Mouse (Mus musculus): ENCODE data around the gene Trit1. TPM values are rescaled to one million over a fixed set of nuclear protein-coding genes. Genes with fewer than 3 reads are reported as not detected.

Trit1 gene
- total and polyA plus RNA-seq, 2 experiments from 2014 or later: 16.2 to 17.3 TPM

GRCm38 (mm10) chr4:123043858-123044257 is 27.5 kb downstream of the Trit1 start:
- WGBS: 63% methylated on average over 1 of the region's 1 CpGs
- H3K4me3 ChIP-seq (ENCODE audit: low read depth, low read length): no peak overlapping the region
- H3K9me3 ChIP-seq (ENCODE audit: low read length): no peaks in the 10 kb centered on the region

DNA sequence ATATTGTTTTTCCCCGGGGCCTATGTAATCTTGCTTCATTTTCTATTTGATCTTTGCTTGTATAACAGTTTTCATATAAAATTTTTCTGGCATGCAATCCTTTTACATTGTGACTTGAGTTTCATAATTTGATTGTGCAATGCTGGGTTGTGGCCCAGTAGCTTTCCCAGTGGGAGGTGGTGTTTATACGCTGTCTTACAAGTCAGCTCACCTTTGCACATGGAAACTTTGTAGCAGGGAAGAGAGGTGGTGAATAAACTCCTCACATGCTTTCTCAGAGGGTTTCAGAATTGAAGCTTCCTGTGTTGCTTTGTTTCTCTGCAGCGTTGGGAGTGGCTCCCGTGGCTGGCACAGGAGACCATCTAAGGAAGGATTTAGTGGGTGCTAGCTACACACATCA is 28.4 kb downstream of the Trit1 start:
- Histone ChIP-seq H3K36me3 (ENCODE audit: insufficient read depth, low read length) (peaks cover 13% of the 10 kb centered on the region), H3K9me3 (ENCODE audit: low read length) (no peaks in the 10 kb centered on the region), H3K4me3 (ENCODE audit: low read depth, low read length) (no peak overlapping the region), H3K4me1 (ENCODE audit: insufficient read depth, low read length) (no peaks in the 10 kb centered on the region), H3K9ac (replicated peaks; ENCODE audit: low read length, poor library complexity, severe bottlenecking) (no peak overlapping the region), H3K27me3 (ENCODE audit: insufficient read depth, low read length) (no peaks in the 10 kb centered on the region), H3K4me2 (ENCODE audit: low read depth, low read length, poor library complexity, severe bottlenecking) (no peak overlapping the region), H3K27ac (ENCODE audit: low read depth, low read length) (no peak overlapping the region)
- no peak for TF ChIP-seq CTCF (IDR thresholded peaks at IDR 0.05)
- WGBS: 84% methylated on average over 4 of the region's 4 CpGs
- DNase-seq (ENCODE audit: low spot score) (no peak), ATAC-seq (ENCODE audit: low FRiP score) (no peak)

More at GRCm38 (mm10) chr4:123043858-123044257, 27.5 kb downstream of the Trit1 start:
- DNase-seq (ENCODE audit: low spot score) (no peak), ATAC-seq (ENCODE audit: low FRiP score) (no peak)
- Histone ChIP-seq H3K27ac (ENCODE audit: low read depth, low read length) (no peak overlapping the region), H3K36me3 (ENCODE audit: insufficient read depth, low read length) (peaks cover 20% of the 10 kb centered on the region), H3K27me3 (ENCODE audit: insufficient read depth, low read length) (no peaks in the 10 kb centered on the region), H3K4me1 (ENCODE audit: insufficient read depth, low read length) (no peaks in the 10 kb centered on the region), H3K9ac (replicated peaks; ENCODE audit: low read length, poor library complexity, severe bottlenecking) (no peak overlapping the region), H3K4me2 (ENCODE audit: low read depth, low read length, poor library complexity, severe bottlenecking) (no peak overlapping the region)
- TF ChIP-seq CTCF (IDR thresholded peaks at IDR 0.05): no peak

- Histone ChIP-seq H3K27ac (ENCODE audit: low read depth, low read length) (peak overlapping the region; percentile 26; the same call in 1 of the 2 replicates), H3K27me3 (ENCODE audit: insufficient read depth, low read length) (no peaks in the 10 kb centered on the region), H3K4me3 (ENCODE audit: low read depth, low read length) (no peak overlapping the region), H3K4me1 (ENCODE audit: insufficient read depth, low read length) (no peaks in the 10 kb centered on the region), H3K4me2 (ENCODE audit: low read depth, low read length, poor library complexity, severe bottlenecking) (no peak overlapping the region), H3K9ac (replicated peaks; ENCODE audit: low read length, poor library complexity, severe bottlenecking) (no peak overlapping the region), H3K36me3 (ENCODE audit: insufficient read depth, low read length) (peaks cover 19% of the 10 kb centered on the region), H3K9me3 (ENCODE audit: low read length) (no peaks in the 10 kb centered on the region)
- DNase-seq (ENCODE audit: low spot score) (no peak), ATAC-seq (ENCODE audit: low FRiP score) (no peak)
- TF ChIP-seq CTCF (IDR thresholded peaks at IDR 0.05): no peak
- WGBS: 74% methylated on average over 3 of the region's 3 CpGs
These were observed 29.9 kb downstream of the Trit1 start for GRCm38 (mm10) chr4:123046300-123046699.

- Histone ChIP-seq H3K27ac (ENCODE audit: low read depth, low read length) (no peak overlapping the region), H3K27me3 (ENCODE audit: insufficient read depth, low read length) (no peaks in the 10 kb centered on the region), H3K4me3 (ENCODE audit: low read depth, low read length) (no peak overlapping the region), H3K4me1 (ENCODE audit: insufficient read depth, low read length) (no peaks in the 10 kb centered on the region), H3K4me2 (ENCODE audit: low read depth, low read length, poor library complexity, severe bottlenecking) (no peak overlapping the region), H3K36me3 (ENCODE audit: insufficient read depth, low read length) (peaks cover 37% of the 10 kb centered on the region), H3K9me3 (ENCODE audit: low read length) (no peaks in the 10 kb centered on the region), H3K9ac (replicated peaks; ENCODE audit: low read length, poor library complexity, severe bottlenecking) (no peak overlapping the region)
- DNase-seq (ENCODE audit: low spot score): peak; percentile 91
- 30% methylated on average over 5 of the region's 5 CpGs for WGBS
- ATAC-seq (ENCODE audit: low FRiP score): peak; percentile 64; the same call in 1 of the 2 replicates
- no peak for TF ChIP-seq CTCF (IDR thresholded peaks at IDR 0.05)
These were observed 34.3 kb downstream of the Trit1 start for GRCm38 (mm10) chr4:123050681-123051211.

DNA sequence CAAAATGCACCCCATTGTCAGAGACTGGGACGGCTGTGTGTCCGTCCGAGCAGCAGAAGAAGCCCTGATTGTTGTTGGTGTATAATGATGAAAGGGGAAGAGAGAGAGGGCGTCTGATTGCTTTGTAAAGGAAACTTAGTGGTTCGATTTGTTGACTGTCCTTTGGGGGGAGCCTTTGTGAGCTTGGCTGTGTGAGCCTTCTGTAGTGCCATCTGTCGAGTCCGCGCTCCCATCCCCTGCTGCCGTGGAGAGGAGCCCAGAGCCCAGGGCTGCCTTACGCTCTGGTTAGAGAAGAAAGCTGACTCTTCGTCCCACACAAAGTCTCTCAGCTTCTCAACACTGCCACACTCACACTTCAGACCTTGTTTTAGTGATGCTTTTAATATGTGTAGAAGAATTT is 36.8 kb downstream of the Trit1 start:
- Histone ChIP-seq H3K4me1 (ENCODE audit: insufficient read depth, low read length) (no peaks in the 10 kb centered on the region), H3K4me2 (ENCODE audit: low read depth, low read length, poor library complexity, severe bottlenecking) (no peak overlapping the region), H3K36me3 (ENCODE audit: insufficient read depth, low read length) (peaks cover 42% of the 10 kb centered on the region), H3K27me3 (ENCODE audit: insufficient read depth, low read length) (no peaks in the 10 kb centered on the region), H3K9ac (replicated peaks; ENCODE audit: low read length, poor library complexity, severe bottlenecking) (no peak overlapping the region), H3K27ac (ENCODE audit: low read depth, low read length) (peak overlapping the region; percentile 26; the same call in 1 of the 2 replicates), H3K4me3 (ENCODE audit: low read depth, low read length) (no peak overlapping the region), H3K9me3 (ENCODE audit: low read length) (no peaks in the 10 kb centered on the region)
- WGBS: 30% methylated on average over 11 of the region's 11 CpGs
- ATAC-seq (ENCODE audit: low FRiP score) (no peak), DNase-seq (ENCODE audit: low spot score) (peak; percentile 80)
- peak; percentile 26 for TF ChIP-seq CTCF (IDR thresholded peaks at IDR 0.05)

GRCm38 (mm10) chr4:123054172-123054790 is 37.9 kb downstream of the Trit1 start:
- peak; percentile 19 for DNase-seq (ENCODE audit: low spot score)
- H3K27me3 ChIP-seq (ENCODE audit: insufficient read depth, low read length): no peaks in the 10 kb centered on the region
- whole genome bisulfite sequencing: 65% methylated on average over 16 of the region's 16 CpGs

More at GRCm38 (mm10) chr4:123054172-123054790, 37.9 kb downstream of the Trit1 start:
- no peak overlapping the region for H3K9ac ChIP-seq (replicated peaks; ENCODE audit: low read length, poor library complexity, severe bottlenecking)
- peaks cover 42% of the 10 kb centered on the region for H3K36me3 ChIP-seq (ENCODE audit: insufficient read depth, low read length)
- no peak overlapping the region for H3K4me3 ChIP-seq (ENCODE audit: low read depth, low read length)
- TF ChIP-seq CTCF (IDR thresholded peaks at IDR 0.05): no peak
- H3K9me3 ChIP-seq (ENCODE audit: low read length): no peaks in the 10 kb centered on the region
- H3K4me2 ChIP-seq (ENCODE audit: low read depth, low read length, poor library complexity, severe bottlenecking): no peak overlapping the region
- ATAC-seq (ENCODE audit: low FRiP score): no peak
- no peaks in the 10 kb centered on the region for H3K4me1 ChIP-seq (ENCODE audit: insufficient read depth, low read length)
- peak overlapping the region; percentile 48; the same call in 1 of the 2 replicates for H3K27ac ChIP-seq (ENCODE audit: low read depth, low read length)
